Mouse (Mus musculus) intestine, postnatal 0 days (tissue): ENCODE results near the gene Pced1b. TPM values are rescaled to one million over a fixed set of nuclear protein-coding genes. Genes with fewer than 3 reads are reported as not detected.
"Not testable (repeated sequence)": the region's sequence is repeated elsewhere in the genome, so short reads cannot be mapped to it uniquely, and the experiment has no call there.

Source experiments
- ATAC-seq: fragments of 200-750 bp; cut with Nextera tagmentation; 2 replicates; pipeline ENCODE4 v1.8.0; 2017; ENCODE audit warnings: mild to moderate bottlenecking, moderate TSS enrichment, moderate library complexity
- H3K27ac ChIP-seq: fragments of 300-500 bp; sonication (generic); 2 replicates; pipeline ENCODE4 v1.5.1; 2014; ENCODE audit warnings: mild to moderate bottlenecking, low read depth, low read length, moderate library complexity
- H3K27me3 ChIP-seq: fragments of 300-500 bp; sonication (generic); replicated peaks from 2 replicates; pipeline ENCODE4 v1.6.1; 2014; ENCODE audit warnings: low read length, mixed read lengths; ENCODE audit not compliant: control insufficient read depth, insufficient read depth
- H3K36me3 ChIP-seq: fragments of 300-500 bp; sonication (generic); 2 replicates; pipeline ENCODE4 v1.6.1; 2014; ENCODE audit warnings: mild to moderate bottlenecking, moderate library complexity; ENCODE audit not compliant: control insufficient read depth, insufficient read depth
- H3K4me1 ChIP-seq: fragments of 300-500 bp; sonication (generic); replicated peaks from 2 replicates; pipeline ENCODE4 v1.6.1; 2014; ENCODE audit warnings: antibody characterized with exemption, low read length, mixed read lengths; ENCODE audit not compliant: control insufficient read depth, insufficient read depth
- H3K4me2 ChIP-seq: fragments of 300-500 bp; sonication (generic); replicated peaks from 2 replicates; pipeline ENCODE4 v1.6.1; 2014; ENCODE audit warnings: low read depth, mild to moderate bottlenecking, moderate library complexity
- H3K4me3 ChIP-seq: fragments of 300-500 bp; sonication (generic); 2 replicates; pipeline ENCODE4 v1.5.1; 2014; ENCODE audit warnings: low read depth, low read length
- H3K9ac ChIP-seq: fragments of 300-500 bp; sonication (generic); 2 replicates; pipeline ENCODE4 v1.6.1; 2014; ENCODE audit warnings: mild to moderate bottlenecking, low read depth, low read length
- H3K9me3 ChIP-seq: fragments of 300-500 bp; sonication (generic); 2 replicates; pipeline ENCODE4 v1.6.1; 2016; ENCODE audit warnings: mixed run types; ENCODE audit not compliant: control insufficient read depth
- CTCF ChIP-seq: sonication (generic); IDR thresholded peaks from 2 replicates; pipeline ENCODE4 v1.5.1; 2016; ENCODE audit warnings: low read depth, mild to moderate bottlenecking, control low read depth, antibody characterized with exemption, moderate library complexity
- WGBS: fragments of 180-500 bp; shearing (Covaris S2); extraction: QIAGEN DNeasy Blood & Tissue Kit; methylation state at CpG from one replicate; pipeline ENCODE4 v1.1.7; 2014; 5-methylcytosine and 5-hydroxymethylcytosine counted together
- polyA plus RNA-seq: library from polyadenylated mRNA; unstranded; fragments of >200 nt; fragmentation: Nextera tagmentation; extraction: Ambion mirVana; gene quantifications from 2 replicates; pipeline ENCODE4 v1.2.1, GENCODE M21; 2015

Pced1b gene
- polyA plus RNA-seq, 1 experiment from 2014 or later, result 1.6 TPM

GRCm38 (mm10) chr15:97369144-97369543, 122.2 kb downstream of the Pced1b start:
- 89% methylated on average over 10 of the region's 10 CpGs for WGBS
- Histone ChIP-seq H3K27me3 (no peaks in the 10 kb centered on the region), H3K36me3 (no peaks in the 10 kb centered on the region), H3K4me2 (no peak overlapping the region), H3K9ac (no peak overlapping the region), H3K9me3 (no peaks in the 10 kb centered on the region), H3K27ac (no peak overlapping the region), H3K4me3 (no peak overlapping the region), H3K4me1 (no peaks in the 10 kb centered on the region)
- ATAC-seq, result no peak
- no peak for TF ChIP-seq CTCF

DNA sequence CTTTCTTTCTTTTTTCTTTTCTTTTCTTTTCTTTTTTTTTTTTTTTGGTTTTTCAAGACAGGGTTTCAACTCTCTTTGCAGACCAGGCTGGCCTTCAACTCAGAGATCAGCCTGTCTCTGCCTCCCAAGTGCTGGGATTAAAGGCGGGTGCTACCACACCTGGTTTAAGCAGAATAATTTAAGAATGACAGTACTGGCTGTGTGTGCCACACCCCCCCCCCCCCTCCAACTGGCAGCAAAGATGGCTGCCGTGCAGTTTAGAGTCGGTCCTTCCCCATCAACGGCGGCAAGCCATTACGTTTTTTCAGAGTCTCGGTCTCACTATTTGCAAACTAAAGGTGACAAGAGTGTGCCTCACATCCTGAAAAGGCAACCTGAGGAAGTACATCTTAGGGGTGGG, 124.0 kb downstream of the Pced1b start:
- no peak for ATAC-seq
- no peaks in the 10 kb centered on the region for H3K4me1 ChIP-seq
- no peaks in the 10 kb centered on the region for H3K36me3 ChIP-seq
- H3K27me3 ChIP-seq, result no peaks in the 10 kb centered on the region
- TF ChIP-seq CTCF, result no peak
- H3K4me2 ChIP-seq, result no peak overlapping the region
- no peak overlapping the region for H3K4me3 ChIP-seq
- H3K27ac ChIP-seq, result no peak overlapping the region
- no peak overlapping the region for H3K9ac ChIP-seq
- 96% methylated on average over 7 of the region's 7 CpGs for WGBS
- H3K9me3 ChIP-seq, result no peaks in the 10 kb centered on the region

GRCm38 (mm10) chr15:97372043-97372442, 125.1 kb downstream of the Pced1b start:
- not testable (repeated sequence) for H3K27ac ChIP-seq, H3K9me3 ChIP-seq, H3K9ac ChIP-seq, H3K4me3 ChIP-seq, H3K36me3 ChIP-seq, H3K27me3 ChIP-seq, H3K4me2 ChIP-seq, H3K4me1 ChIP-seq, ATAC-seq
- WGBS, result 78% methylated on average over 3 of the region's 3 CpGs

DNA sequence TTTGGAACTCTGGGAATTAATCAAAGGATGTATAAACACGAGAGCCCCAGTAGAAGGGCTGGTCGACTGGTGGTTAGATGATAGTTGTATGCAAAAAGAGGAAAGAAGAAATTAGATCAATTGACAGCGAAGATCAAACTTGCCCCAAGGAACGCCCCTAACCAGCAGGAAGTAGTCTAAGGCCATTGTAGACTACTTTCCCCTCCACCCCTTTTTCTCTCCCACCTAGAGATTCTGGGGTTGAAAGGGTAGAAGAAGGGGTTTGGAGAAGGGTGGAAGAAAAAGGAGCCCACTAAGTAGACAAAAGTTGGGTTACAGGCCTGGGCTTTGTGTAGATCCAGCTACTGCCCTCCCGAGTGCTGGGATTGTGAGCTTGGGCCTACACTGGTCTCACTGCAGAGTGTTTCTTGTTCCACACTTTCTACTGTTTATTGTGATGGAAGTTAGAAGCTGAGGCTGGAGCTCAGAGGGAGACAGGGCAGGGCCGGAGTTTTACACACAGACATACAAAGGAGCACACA, 125.8 kb downstream of the Pced1b start:
- 68% methylated on average over 6 of the region's 6 CpGs for WGBS
- Histone ChIP-seq H3K27me3 (no peaks in the 10 kb centered on the region), H3K4me3 (no peak overlapping the region), H3K4me2 (no peak overlapping the region), H3K27ac (no peak overlapping the region), H3K4me1 (no peaks in the 10 kb centered on the region), H3K36me3 (no peaks in the 10 kb centered on the region), H3K9ac (no peak overlapping the region), H3K9me3 (no peaks in the 10 kb centered on the region)
- TF ChIP-seq CTCF, result no peak
- ATAC-seq, result no peak

- no peak for TF ChIP-seq CTCF
- Histone ChIP-seq H3K9me3 (no peaks in the 10 kb centered on the region), H3K4me3 (no peak overlapping the region), H3K36me3 (no peaks in the 10 kb centered on the region), H3K4me1 (no peaks in the 10 kb centered on the region), H3K27me3 (no peaks in the 10 kb centered on the region), H3K27ac (no peak overlapping the region), H3K9ac (no peak overlapping the region), H3K4me2 (peak overlapping the region; percentile 6; the same call in 1 of the 2 replicates)
- 30% methylated on average over 24 of the region's 25 CpGs for WGBS
- no peak for ATAC-seq
Observed at GRCm38 (mm10) chr15:97373203-97374084, 126.5 kb downstream of the Pced1b start.

DNA sequence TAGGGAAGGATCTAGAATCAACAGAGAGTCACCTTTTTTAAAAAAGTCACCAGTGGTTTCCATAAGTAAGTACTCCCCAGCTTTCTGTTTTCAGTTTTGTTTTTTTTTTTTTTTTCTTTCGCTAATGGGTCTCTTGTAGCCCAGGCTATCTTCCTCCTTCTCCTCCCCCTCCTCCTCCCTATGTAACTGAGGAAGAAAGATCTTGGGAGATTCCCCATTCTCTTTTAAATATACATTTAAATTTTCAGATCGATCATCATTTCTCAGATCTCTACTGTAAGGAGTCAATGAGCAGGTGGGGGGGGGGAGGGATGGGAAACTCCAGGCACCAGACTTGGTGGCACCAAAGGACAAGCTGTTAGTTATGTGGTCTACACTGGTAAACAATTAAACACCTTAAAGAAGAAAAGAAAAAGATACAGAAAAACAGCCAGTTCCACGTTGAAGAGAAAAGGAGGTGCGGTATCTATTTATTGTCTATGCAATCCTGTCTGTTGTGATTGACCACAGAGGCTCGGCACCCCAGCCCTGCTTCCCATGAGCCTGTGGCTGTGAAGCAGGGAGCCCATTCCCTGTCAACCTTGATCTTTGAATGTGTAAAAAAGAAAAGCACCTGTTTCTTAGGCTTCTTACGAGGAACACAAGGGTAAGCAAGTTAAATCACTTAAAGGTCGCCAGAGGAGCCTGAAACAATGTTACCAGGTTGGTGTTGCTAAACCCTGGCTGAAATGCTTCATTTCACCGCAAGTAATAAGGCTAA, 127.4 kb downstream of the Pced1b start:
- no peak for TF ChIP-seq CTCF
- Histone ChIP-seq H3K9ac (no peak overlapping the region), H3K27ac (no peak overlapping the region), H3K27me3 (no peaks in the 10 kb centered on the region), H3K4me2 (no peak overlapping the region), H3K36me3 (no peaks in the 10 kb centered on the region), H3K4me1 (no peaks in the 10 kb centered on the region), H3K4me3 (no peak overlapping the region), H3K9me3 (no peaks in the 10 kb centered on the region)
- 76% methylated on average over 8 of the region's 8 CpGs for WGBS
- ATAC-seq, result no peak
